Mouse (Mus musculus): ENCODE data around the gene Ss18l2. TPM values are rescaled to one million over a fixed set of nuclear protein-coding genes. Genes with fewer than 3 reads are reported as not detected.

Gene Ss18l2
- total and polyA plus RNA-seq, 2 experiments from 2014 or later: 69.5 to 185 TPM

DNA sequence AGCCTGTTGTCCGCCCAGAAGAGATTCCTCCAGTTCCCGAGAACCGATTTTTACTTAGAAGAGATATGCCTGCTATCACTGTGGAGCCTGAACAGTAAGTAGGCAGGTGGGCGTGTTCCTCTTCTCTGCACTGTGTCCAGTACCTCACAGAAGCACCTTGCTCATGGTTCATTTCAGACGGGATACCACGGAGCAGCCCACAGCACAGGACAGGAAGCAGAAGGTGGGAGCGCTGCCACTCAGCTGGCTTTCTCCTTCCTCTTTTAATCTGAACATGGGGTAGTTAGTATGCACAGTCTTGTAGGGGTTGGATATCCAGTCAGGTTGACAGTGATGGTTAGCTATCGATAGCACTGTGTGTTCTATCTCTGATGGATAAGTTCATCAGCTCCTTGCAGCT, 33.9 kb downstream of the Ss18l2 start:
- Histone ChIP-seq H3K4me1 (ENCODE audit: insufficient read depth) (no peaks in the 10 kb centered on the region), H3K9ac (no peak overlapping the region), H3K9me3 (ENCODE audit: low read length) (no peaks in the 10 kb centered on the region), H3K4me3 (ENCODE audit: low read depth, low read length) (no peak overlapping the region), H3K27me3 (ENCODE audit: insufficient read depth, low read length) (no peaks in the 10 kb centered on the region), H3K36me3 (ENCODE audit: insufficient read depth) (peaks cover 74% of the 10 kb centered on the region), H3K4me2 (ENCODE audit: low read depth) (no peak overlapping the region), H3K27ac (ENCODE audit: low read depth, low read length) (no peak overlapping the region)
- WGBS: 91% methylated on average over 8 of the region's 8 CpGs
- ATAC-seq (no peak), DNase-seq (no peak)
- TF ChIP-seq CTCF (IDR thresholded peaks at IDR 0.05; ENCODE audit: low read depth): no peak

DNA sequence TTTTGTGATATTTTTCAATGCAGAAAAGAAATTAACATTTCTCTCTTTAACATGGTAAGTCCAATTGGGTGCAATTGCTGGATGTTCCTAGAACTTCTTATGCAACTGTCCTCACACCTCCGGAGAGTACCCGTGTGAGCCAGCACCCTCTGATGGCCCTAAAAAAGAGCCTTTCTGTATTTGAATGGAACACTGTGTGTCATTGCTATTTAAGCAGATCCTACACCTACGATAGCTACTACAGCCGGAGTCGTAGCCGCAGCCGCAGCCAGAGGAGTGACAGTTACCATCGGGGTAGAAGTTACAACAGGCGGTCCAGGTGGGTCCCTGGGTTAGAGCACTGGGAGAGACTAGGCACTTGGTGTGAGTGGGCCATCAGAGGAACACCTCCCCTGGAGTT, 42.6 kb downstream of the Ss18l2 start:
- H3K4me2 ChIP-seq (ENCODE audit: low read depth): no peak overlapping the region
- no peaks in the 10 kb centered on the region for H3K4me1 ChIP-seq (ENCODE audit: insufficient read depth)
- DNase-seq (no peak), ATAC-seq (no peak)
- H3K4me3 ChIP-seq (ENCODE audit: low read depth, low read length): no peak overlapping the region
- H3K36me3 ChIP-seq (ENCODE audit: insufficient read depth): peaks cover 79% of the 10 kb centered on the region
- no peak overlapping the region for H3K9ac ChIP-seq
- 94% methylated on average over 9 of the region's 9 CpGs for WGBS
- H3K27me3 ChIP-seq (ENCODE audit: insufficient read depth, low read length): no peaks in the 10 kb centered on the region
- no peak for TF ChIP-seq CTCF (IDR thresholded peaks at IDR 0.05; ENCODE audit: low read depth)
- H3K27ac ChIP-seq (ENCODE audit: low read depth, low read length): no peak overlapping the region
- no peaks in the 10 kb centered on the region for H3K9me3 ChIP-seq (ENCODE audit: low read length)

DNA sequence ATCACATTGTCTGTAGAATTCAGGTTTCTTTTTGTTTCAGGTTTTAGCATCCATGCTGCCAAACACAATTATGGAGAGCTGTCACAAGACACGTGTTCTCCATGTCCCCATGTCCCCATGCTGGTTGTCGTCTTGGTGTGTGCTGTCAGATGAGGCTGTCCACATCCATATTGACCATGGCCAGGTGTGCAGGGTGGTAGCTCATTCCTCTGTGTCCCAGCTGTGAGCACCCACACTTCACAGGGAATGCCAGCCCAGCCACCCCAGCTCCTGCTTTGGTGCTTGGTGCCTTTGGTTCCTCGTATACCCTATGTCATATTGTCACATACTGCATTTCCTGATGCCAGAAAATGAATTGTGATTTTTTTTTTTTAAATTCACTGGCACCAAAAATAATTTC, 44.5 kb downstream of the Ss18l2 start:
- ATAC-seq: no peak
- H3K27me3 ChIP-seq (ENCODE audit: insufficient read depth, low read length): no peaks in the 10 kb centered on the region
- no peak overlapping the region for H3K4me2 ChIP-seq (ENCODE audit: low read depth)
- H3K27ac ChIP-seq (ENCODE audit: low read depth, low read length): no peak overlapping the region
- H3K9ac ChIP-seq: no peak overlapping the region
- no peak overlapping the region for H3K4me3 ChIP-seq (ENCODE audit: low read depth, low read length)
- TF ChIP-seq CTCF (IDR thresholded peaks at IDR 0.05; ENCODE audit: low read depth): no peak
- WGBS: 93% methylated on average over 3 of the region's 3 CpGs
- no peak for DNase-seq
- H3K4me1 ChIP-seq (ENCODE audit: insufficient read depth): peaks cover 9% of the 10 kb centered on the region
- no peaks in the 10 kb centered on the region for H3K9me3 ChIP-seq (ENCODE audit: low read length)
- peaks cover 60% of the 10 kb centered on the region for H3K36me3 ChIP-seq (ENCODE audit: insufficient read depth)

DNA sequence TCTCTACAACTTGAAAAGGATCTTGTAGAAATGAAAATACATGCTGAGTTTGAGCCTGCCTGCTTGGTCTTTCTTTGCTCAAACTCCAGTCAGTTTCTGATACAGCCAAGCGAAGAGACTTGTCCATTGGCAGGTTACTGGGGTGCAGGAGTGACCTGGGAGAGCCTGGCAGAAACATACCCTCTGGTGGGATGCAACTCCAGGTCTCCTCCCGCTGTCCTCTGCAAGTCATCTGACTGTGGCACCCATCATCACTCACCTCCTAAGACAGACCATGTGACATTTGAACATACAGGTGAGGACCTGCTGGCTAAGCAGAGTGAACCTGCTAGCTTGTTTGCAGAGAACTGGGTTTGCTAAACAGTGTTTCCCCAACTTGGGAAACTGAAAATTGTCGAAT, 46.7 kb downstream of the Ss18l2 start:
- Histone ChIP-seq H3K9me3 (ENCODE audit: low read length) (no peaks in the 10 kb centered on the region), H3K27ac (ENCODE audit: low read depth, low read length) (no peak overlapping the region), H3K27me3 (ENCODE audit: insufficient read depth, low read length) (no peaks in the 10 kb centered on the region), H3K9ac (no peak overlapping the region; the same call in 1 of the 2 replicates), H3K36me3 (ENCODE audit: insufficient read depth) (peaks cover 39% of the 10 kb centered on the region), H3K4me2 (ENCODE audit: low read depth) (no peak overlapping the region), H3K4me3 (ENCODE audit: low read depth, low read length) (no peak overlapping the region), H3K4me1 (ENCODE audit: insufficient read depth) (peaks cover 15% of the 10 kb centered on the region)
- DNase-seq: no peak
- TF ChIP-seq CTCF (IDR thresholded peaks at IDR 0.05; ENCODE audit: low read depth): no peak
- 90% methylated on average over 3 of the region's 3 CpGs for WGBS
- no peak for ATAC-seq

DNA sequence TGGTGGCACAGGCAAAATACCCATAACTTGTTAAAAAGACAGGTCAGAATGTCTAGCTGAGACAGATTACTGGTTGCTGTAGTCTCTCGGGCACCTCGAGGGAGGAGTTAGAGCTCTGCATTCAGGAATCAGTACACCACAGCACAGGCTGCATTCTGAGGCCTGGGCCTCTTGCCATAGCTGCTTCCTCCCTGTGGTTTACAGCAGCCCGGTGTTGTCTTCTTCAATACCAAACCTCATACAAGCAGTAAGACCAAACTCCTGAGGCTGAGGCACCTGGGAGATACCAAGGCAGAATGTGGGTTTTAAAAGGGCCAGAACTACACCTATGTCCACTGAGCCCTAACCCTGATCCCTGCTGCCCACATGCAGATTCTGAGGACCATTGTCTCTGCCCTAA, 47.3 kb downstream of the Ss18l2 start:
- H3K27ac ChIP-seq (ENCODE audit: low read depth, low read length): no peak overlapping the region
- H3K4me1 ChIP-seq (ENCODE audit: insufficient read depth): peaks cover 15% of the 10 kb centered on the region
- H3K4me3 ChIP-seq (ENCODE audit: low read depth, low read length): no peak overlapping the region
- peak; percentile 26 for DNase-seq
- TF ChIP-seq CTCF (IDR thresholded peaks at IDR 0.05; ENCODE audit: low read depth): no peak
- H3K27me3 ChIP-seq (ENCODE audit: insufficient read depth, low read length): no peaks in the 10 kb centered on the region
- H3K9ac ChIP-seq: no peak overlapping the region
- H3K36me3 ChIP-seq (ENCODE audit: insufficient read depth): peaks cover 32% of the 10 kb centered on the region
- ATAC-seq: no peak
- no peak overlapping the region for H3K4me2 ChIP-seq (ENCODE audit: low read depth)
- no peaks in the 10 kb centered on the region for H3K9me3 ChIP-seq (ENCODE audit: low read length)
- WGBS: 50% methylated on average over 3 of the region's 3 CpGs

DNA sequence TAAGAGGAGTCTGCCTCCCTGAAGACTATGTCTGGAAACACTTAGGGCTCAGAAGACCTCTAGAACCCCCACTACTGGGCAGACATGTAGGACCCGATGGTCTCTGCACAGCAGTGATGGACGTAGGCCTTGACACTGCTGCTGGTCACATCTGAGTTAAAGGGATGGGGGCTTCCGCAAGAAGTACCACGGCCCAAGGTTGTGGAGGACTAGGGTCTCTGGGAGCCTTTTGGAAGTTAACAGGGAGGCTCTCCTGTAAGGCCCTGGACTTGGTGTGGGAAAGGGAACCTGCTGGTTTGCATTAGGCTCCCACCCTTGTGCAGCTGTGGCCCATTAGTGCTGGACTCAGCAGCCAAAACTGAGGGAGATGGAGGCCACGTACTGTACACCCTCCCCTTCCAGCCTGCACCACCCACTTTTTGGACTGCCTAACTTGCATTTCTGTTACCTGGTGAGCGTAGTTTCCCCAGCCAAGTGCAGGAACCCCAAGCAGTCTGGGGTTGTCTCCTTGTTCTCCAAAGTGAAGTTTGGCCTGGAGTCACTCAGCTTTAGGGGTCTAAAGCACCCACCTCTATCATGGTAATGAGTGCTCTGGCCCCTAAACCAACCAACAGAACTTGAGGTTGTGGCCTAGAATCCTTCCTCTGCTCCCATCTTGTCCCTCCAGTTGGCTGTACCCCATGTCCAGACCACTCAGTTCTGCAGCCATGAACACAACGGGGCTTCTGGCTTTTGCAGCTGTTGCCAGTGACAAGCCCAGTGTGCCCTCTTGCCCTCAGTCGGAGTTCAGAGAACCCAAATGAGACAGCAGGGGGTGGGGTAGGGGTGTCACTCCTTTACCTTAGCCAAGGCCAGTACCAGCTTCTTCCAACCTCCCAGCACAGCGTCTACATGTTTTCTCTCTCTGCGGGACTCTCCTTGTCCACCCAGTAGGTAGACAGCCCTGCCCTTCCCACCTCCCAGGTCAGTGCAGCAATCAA, 48.0 kb downstream of the Ss18l2 start:
- Histone ChIP-seq H3K36me3 (ENCODE audit: insufficient read depth) (peaks cover 27% of the 10 kb centered on the region), H3K9ac (peak overlapping the region; percentile 97; the same call in 1 of the 2 replicates), H3K4me2 (ENCODE audit: low read depth) (peak overlapping the region; percentile 95), H3K27ac (ENCODE audit: low read depth, low read length) (0 out of 2 replicates have a peak overlapping the region, but pooled peaks have one; percentile 78), H3K27me3 (ENCODE audit: insufficient read depth, low read length) (no peaks in the 10 kb centered on the region), H3K4me3 (ENCODE audit: low read depth, low read length) (peak overlapping the region; percentile 87), H3K9me3 (ENCODE audit: low read length) (no peaks in the 10 kb centered on the region), H3K4me1 (ENCODE audit: insufficient read depth) (peaks cover 15% of the 10 kb centered on the region)
- DNase-seq (no peak), ATAC-seq (no peak)
- WGBS: 55% methylated on average over 10 of the region's 10 CpGs
- no peak for TF ChIP-seq CTCF (IDR thresholded peaks at IDR 0.05; ENCODE audit: low read depth)

Data from forebrain, postnatal 0 days (tissue).